Mouse (Mus musculus): ENCODE data around the gene Prl7d1.
"Not testable (repeated sequence)": the region's sequence is repeated elsewhere in the genome, so short reads cannot be mapped to it uniquely, and the experiment has no call there.

Prl7d1 gene

DNA sequence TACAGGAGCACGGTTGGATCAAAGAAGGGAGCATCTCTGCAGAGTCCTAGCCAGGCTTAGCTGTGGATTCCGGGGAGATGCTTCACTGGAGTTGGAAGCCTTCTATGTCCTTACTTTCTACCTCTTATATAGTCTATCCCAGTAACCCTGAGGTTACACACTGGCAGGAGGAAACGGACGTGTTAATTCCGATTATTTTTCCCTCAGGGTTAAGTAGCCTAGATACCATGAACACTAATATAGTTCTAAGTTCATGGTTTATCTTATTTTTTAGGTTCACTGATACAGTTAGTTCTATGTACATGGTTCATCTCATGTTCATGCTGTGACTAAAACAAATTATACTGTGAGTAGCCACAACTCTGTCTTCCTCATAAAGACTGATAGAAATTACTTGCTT, at the start of gene Prl7d1:
Gene Prl7d1 (minus strand): TSS at position 101 of the 400 bp plus-strand sequence.
- no peak for DNase-seq

- no peak for DNase-seq
Measured at GRCm38 (mm10) chr13:27734512-27735186, 18.1 kb upstream of the Prl7d1 start.

DNA sequence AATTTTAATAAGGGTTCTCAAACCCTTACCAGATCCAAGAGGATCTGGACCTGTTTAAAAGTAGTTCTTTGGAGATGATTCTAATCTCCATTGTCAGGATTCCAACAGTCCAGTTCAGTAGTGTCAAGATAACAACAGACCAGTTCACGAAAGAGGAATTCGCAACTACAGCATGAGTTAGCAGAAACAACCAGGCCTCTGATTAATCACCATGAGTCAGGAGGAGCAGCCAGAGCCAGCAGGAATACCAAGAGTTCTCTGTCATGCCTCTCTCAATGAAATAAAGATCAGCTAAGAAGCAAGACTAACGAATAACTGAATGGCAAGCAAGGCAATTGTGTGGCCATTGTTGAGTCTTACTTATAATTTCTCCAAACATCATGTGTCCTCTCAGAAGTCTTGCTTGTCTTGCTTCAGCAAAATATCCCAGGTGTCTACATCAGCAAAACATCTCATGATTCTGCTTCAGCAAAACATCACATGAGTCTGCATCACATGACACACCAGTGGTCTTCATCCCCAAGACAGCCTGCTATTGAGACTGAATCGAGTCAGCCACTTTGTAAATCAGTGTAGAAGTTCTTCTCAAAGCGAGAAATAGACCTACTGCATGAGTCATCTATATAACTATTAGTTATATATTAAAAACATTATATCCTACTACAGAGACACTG, 13.9 kb upstream of the Prl7d1 start:
- DNase-seq: not testable (repeated sequence)

DNA sequence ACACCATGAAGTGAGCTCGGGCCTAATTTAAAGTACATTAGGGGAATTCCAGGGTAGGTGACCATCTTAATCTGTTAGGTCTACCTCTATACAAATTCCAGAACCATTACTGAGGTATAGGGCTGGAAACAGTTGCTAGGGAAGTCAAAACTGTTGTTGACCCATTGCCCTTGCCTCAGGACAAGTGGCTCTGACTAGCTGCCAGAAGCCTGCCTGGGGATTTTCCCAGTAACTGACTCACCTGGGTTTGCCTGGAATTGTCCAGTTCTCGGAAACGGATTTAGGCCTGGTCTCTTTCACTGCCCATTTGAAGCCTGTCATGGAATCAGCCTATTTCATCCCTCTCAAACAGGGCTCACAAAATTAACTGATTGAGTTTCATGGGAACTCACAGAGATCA, 8.5 kb upstream of the Prl7d1 start:
- not testable (repeated sequence) for DNase-seq

DNA sequence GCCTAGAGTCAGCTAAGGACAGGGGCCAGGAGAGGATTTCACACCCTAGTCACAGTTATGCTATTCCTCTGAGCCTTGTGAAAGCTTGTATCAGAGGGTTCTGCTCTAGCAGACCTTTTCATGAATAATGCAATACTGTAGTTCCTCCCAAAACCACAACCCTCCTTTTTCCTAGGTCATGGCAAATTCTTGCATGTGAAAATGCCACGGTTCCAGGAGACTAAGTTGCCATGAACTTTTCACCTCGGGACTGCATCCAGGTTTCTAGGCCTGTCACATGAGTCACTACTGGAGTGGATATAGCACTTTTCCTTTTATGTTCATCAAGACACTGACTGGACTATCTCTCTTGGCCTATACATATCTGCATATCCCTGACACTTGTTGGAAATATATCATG, 10.0 kb downstream of the Prl7d1 start:
- no peak for DNase-seq

- DNase-seq: no peak
Measured at GRCm38 (mm10) chr13:27667936-27668335, 48.6 kb downstream of the Prl7d1 start, which contains the start of gene Prl7a2. Gene Prl7a2 (minus strand): TSS chr13:27668036.

- no peak for DNase-seq
Measured at GRCm38 (mm10) chr13:27660747-27661146, 55.8 kb downstream of the Prl7d1 start.

All from spleen, adult 18-20 months (tissue).